Mouse (Mus musculus) limb, embryonic 14.5 days (tissue): ENCODE results near the gene Clec16a. TPM values are rescaled to one million over a fixed set of nuclear protein-coding genes. Genes with fewer than 3 reads are reported as not detected.

ENCODE experiments used
- ATAC-seq: fragments of 200-750 bp; cut with Nextera tagmentation; 2 replicates; pipeline ENCODE4 v1.8.0; 2017; ENCODE audit warnings: low read depth, moderate number of reproducible peaks, moderate TSS enrichment; ENCODE audit not compliant: low FRiP score
- DNase-seq: peaks from one replicate; pipeline ENCODE4 v3.0.0-alpha.2; 2015; ENCODE audit warnings: low spot score
- H3K27ac ChIP-seq: fragments of 300-500 bp; sonication (generic); replicated peaks from 2 replicates; pipeline ENCODE4 v1.5.1; 2014; ENCODE audit warnings: low read depth, mild to moderate bottlenecking, low read length, moderate library complexity, mixed read lengths
- H3K27me3 ChIP-seq: fragments of 300-500 bp; sonication (generic); 2 replicates; pipeline ENCODE4 v1.6.1; 2014; ENCODE audit warnings: low read length, mixed read lengths; ENCODE audit not compliant: control insufficient read depth, insufficient read depth
- H3K36me3 ChIP-seq: fragments of 300-500 bp; sonication (generic); 2 replicates; pipeline ENCODE4 v1.6.1; 2014; ENCODE audit warnings: mild to moderate bottlenecking, low read length, moderate library complexity, mixed read lengths; ENCODE audit not compliant: control insufficient read depth, insufficient read depth
- H3K4me1 ChIP-seq: fragments of 300-500 bp; sonication (generic); 2 replicates; pipeline ENCODE4 v1.6.1; 2014; ENCODE audit warnings: antibody characterized with exemption, low read length, mixed read lengths; ENCODE audit not compliant: control insufficient read depth, insufficient read depth
- H3K4me2 ChIP-seq: fragments of 300-500 bp; sonication (generic); replicated peaks from 2 replicates; pipeline ENCODE4 v1.6.1; 2014; ENCODE audit warnings: low read depth, mild to moderate bottlenecking, low read length, moderate library complexity; ENCODE audit not compliant: severe bottlenecking
- H3K4me3 ChIP-seq: fragments of 300-500 bp; sonication (generic); replicated peaks from 2 replicates; pipeline ENCODE4 v1.5.1; 2014; ENCODE audit warnings: low read length
- H3K9ac ChIP-seq: fragments of 300-500 bp; sonication (generic); 2 replicates; pipeline ENCODE4 v1.6.1; 2014; ENCODE audit warnings: mild to moderate bottlenecking, low read depth, low read length, moderate library complexity; ENCODE audit not compliant: severe bottlenecking
- H3K9me3 ChIP-seq: fragments of 300-500 bp; sonication (generic); 2 replicates; pipeline ENCODE4 v1.6.1; 2016; ENCODE audit warnings: low read length; ENCODE audit not compliant: control insufficient read depth
- POLR2A ChIP-seq: fragments of 200-500 bp; IDR thresholded peaks from 2 replicates; pipeline ENCODE4 v1.8.0; 2012; ENCODE audit warnings: inconsistent platforms, mild to moderate bottlenecking, moderate library complexity, borderline replicate concordance; ENCODE audit not compliant: insufficient read depth, insufficient read length; ENCODE audit errors: extremely low read depth
- WGBS: fragments of 180-500 bp; shearing (Covaris S2); extraction: QIAGEN DNeasy Blood & Tissue Kit; methylation state at CpG from one replicate; pipeline ENCODE4 v1.1.7; 2014; 5-methylcytosine and 5-hydroxymethylcytosine counted together
- polyA plus RNA-seq, 2 experiments: library from polyadenylated mRNA; depleted of rRNA in 1 of 2; stranded (reverse) in 1 of 2; unstranded in 1 of 2; fragments of >200 nt; fragmentation: Nextera tagmentation in 1 of 2; extraction: Ambion mirVana in 1 of 2; gene quantifications; 2 replicates each; pipeline versions ENCODE4 v1.2.1 to v1.2.3; 2012 to 2014

Gene Clec16a
- 12.5 and 14.6 TPM in 2 replicates for polyA plus RNA-seq (2012; rRNA removed)
- polyA plus RNA-seq (2014; fragmentation: Nextera tagmentation; extraction: Ambion mirVana): 29.9 and 34.9 TPM in 2 replicates

DNA sequence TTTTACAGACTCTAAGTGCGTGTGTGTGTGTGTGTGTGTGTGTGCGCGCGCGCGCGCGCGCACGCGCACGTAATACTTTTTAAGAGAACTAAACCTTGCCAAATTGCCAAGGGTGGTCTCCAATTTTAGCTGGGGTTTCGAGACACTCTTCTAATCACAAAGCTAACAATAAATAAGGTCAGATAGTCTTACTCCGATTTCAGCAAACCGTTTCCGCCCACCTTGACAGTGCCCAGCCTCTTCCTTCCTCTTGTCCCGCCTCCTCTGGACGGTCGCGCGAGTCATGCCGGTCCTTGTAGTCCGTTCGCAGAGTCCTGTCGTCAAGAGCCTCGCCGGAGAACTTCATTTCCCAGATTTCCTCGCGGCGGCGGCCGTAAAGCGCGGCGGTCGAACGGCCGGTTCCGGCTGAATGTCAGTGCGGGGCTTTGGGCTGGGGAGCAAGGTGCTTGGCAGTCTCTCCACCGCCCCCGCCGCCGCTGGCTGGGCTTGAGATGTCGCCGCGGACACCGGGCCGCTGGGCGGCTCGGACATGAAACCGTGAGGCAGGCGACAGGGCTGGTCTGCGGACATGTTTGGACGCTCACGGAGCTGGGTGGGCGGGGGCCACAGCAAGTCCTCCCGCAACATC, at the start of gene Clec16a:
Gene Clec16a, plus strand, starts transcription at position 345 of the 628 bp plus-strand sequence.
- peak; percentile 93 for DNase-seq
- WGBS: under 1% methylated on average over 58 of the region's 58 CpGs
- Histone ChIP-seq H3K27ac (0 out of 2 replicates have a peak within 1 kb of the TSS, but pooled peaks have one; percentile 52), H3K36me3 (0 out of 2 replicates have a peak, but pooled peaks cover 5% of the 10 kb centered on the region), H3K9me3 (no peaks in the 10 kb centered on the region), H3K9ac (peak within 1 kb of the TSS; percentile 78), H3K4me1 (peaks cover 25% of the 10 kb centered on the region), H3K4me3 (peak within 1 kb of the TSS; percentile 89), H3K27me3 (no peaks in the 10 kb centered on the region), H3K4me2 (peak within 1 kb of the TSS; percentile 86)
- peak; percentile 91 for ATAC-seq
- no peak for TF ChIP-seq POLR2A

DNA sequence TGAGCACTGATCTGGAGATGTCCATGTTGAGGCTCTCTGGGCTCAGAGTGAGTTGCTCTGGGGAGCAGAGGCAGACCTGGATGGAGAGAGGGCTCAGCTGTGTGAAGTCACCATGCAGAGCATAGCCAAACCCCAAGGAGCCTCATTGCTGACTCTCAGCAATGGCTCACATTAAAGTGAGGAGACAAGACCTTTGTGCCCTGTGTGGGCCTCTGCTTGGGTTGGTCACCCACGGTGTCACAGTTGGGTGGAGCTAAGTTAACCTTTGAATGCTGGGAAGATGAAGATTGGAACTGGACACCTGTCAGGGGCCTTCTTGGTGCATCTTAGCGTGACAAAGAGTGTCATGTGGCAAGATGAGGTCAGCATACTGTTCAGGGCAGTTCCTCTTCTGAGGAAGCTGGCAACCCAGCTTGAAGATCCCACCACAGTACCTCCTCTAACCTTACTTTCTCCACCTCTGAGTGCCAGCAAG, 49.3 kb upstream of the Clec16a start:
- Histone ChIP-seq H3K9ac (no peak overlapping the region), H3K27ac (no peak overlapping the region), H3K27me3 (0 out of 2 replicates have a peak, but pooled peaks cover under 1% of the 10 kb centered on the region), H3K9me3 (no peaks in the 10 kb centered on the region), H3K4me1 (no peaks in the 10 kb centered on the region), H3K36me3 (no peaks in the 10 kb centered on the region), H3K4me3 (no peak overlapping the region), H3K4me2 (no peak overlapping the region)
- no peak for DNase-seq
- TF ChIP-seq POLR2A: no peak
- no peak for ATAC-seq
- 77% methylated on average over 2 of the region's 2 CpGs for WGBS

GRCm38 (mm10) chr16:10498096-10498602, 47.0 kb upstream of the Clec16a start:
- H3K4me3 ChIP-seq: no peak overlapping the region
- H3K9me3 ChIP-seq: no peaks in the 10 kb centered on the region
- no peak overlapping the region for H3K27ac ChIP-seq
- H3K4me1 ChIP-seq: no peaks in the 10 kb centered on the region
- 58% methylated on average over 5 of the region's 5 CpGs for WGBS
- ATAC-seq (no peak), DNase-seq (no peak)
- no peak overlapping the region for H3K4me2 ChIP-seq
- H3K27me3 ChIP-seq: no peaks in the 10 kb centered on the region
- TF ChIP-seq POLR2A: no peak
- H3K9ac ChIP-seq: no peak overlapping the region
- H3K36me3 ChIP-seq: no peaks in the 10 kb centered on the region

DNA sequence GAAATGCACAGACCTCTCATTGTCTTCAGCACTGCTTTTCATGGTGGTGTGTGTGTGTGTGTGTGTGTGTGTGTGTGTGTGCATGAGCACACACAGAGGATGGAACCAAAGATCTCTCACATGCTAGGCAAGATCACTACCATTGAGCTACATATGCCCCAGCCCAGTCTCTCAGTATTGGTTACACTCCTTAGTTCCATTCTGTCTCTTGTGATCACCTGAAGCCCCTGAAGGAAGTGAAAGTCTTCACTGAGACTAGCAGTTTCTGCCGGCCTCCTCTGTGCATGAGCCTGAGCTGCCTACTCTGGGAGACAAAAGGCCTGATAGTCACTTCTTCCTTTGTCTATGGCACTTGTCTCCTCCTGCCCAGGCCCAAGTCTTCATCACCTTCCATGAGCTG, 46.0 kb upstream of the Clec16a start:
- no peaks in the 10 kb centered on the region for H3K36me3 ChIP-seq
- WGBS: 48% methylated on average over 1 of the region's 1 CpGs
- H3K9me3 ChIP-seq: no peaks in the 10 kb centered on the region
- H3K27me3 ChIP-seq: no peaks in the 10 kb centered on the region
- no peak overlapping the region for H3K27ac ChIP-seq
- ATAC-seq: no peak
- H3K4me1 ChIP-seq: no peaks in the 10 kb centered on the region
- no peak for TF ChIP-seq POLR2A
- no peak for DNase-seq
- no peak overlapping the region for H3K4me2 ChIP-seq
- H3K9ac ChIP-seq: no peak overlapping the region
- H3K4me3 ChIP-seq: no peak overlapping the region

GRCm38 (mm10) chr16:10501865-10502264, 43.3 kb upstream of the Clec16a start:
- Histone ChIP-seq H3K9ac (no peak overlapping the region), H3K4me2 (no peak overlapping the region), H3K27me3 (no peaks in the 10 kb centered on the region), H3K36me3 (no peaks in the 10 kb centered on the region), H3K9me3 (no peaks in the 10 kb centered on the region), H3K4me1 (no peaks in the 10 kb centered on the region), H3K27ac (no peak overlapping the region), H3K4me3 (no peak overlapping the region)
- no peak for TF ChIP-seq POLR2A
- ATAC-seq (0 out of 2 replicates have a peak, but pooled peaks have one; percentile 19), DNase-seq (peak; percentile 85)
- WGBS: 11% methylated on average over 8 of the region's 8 CpGs
